Mouse (Mus musculus) spleen, adult 2 months (tissue): Measurements from ENCODE around the gene Wdhd1.

Experiments
- CTCF ChIP-seq: fragments of 200-500 bp; IDR thresholded peaks from 2 replicates; pipeline ENCODE4 v1.5.1; 2011; ENCODE audit warnings: mild to moderate bottlenecking, inconsistent platforms; ENCODE audit not compliant: insufficient read depth, insufficient read length, insufficient replicate concordance; ENCODE audit errors: extremely low read depth
- POLR2A ChIP-seq: fragments of 200-500 bp; IDR thresholded peaks from 2 replicates; pipeline ENCODE4 v1.6.1; 2011; ENCODE audit warnings: low read depth, low read length, inconsistent platforms

GRCm38 (mm10) chr14:47319362-47319761, 42.7 kb upstream of the Wdhd1 start:
- TF ChIP-seq CTCF: no peak
- no peak for TF ChIP-seq POLR2A
